ENCODE assay signal across 26 mouse cellular contexts in genomic region chr4:134602610-134603009, GRCm38 (mm10). TPM values are rescaled to one million over a fixed set of nuclear protein-coding genes. Genes with fewer than 3 reads are reported as not detected.
DNase-seq lines count a peak whose midpoint lies in the region; ATAC-seq and TF ChIP-seq lines count a peak whose summit lies in the region.
"Had no signal": no experiment of that assay in that cellular context is flagged by ENCODE, and none has a peak within 500 bp of the region (broad histone marks: within the 10 kb centered on the region; RNA-seq: fewer than 3 reads in every experiment).

No protein-coding gene starts in this region.

- 80% methylated on average over 3 of the region's 3 CpGs for WGBS in forebrain, embryonic 10.5 days
- 70% methylated on average over 3 of the region's 3 CpGs for WGBS in forebrain, embryonic 15.5 days
- WGBS in liver, embryonic 11.5 days: 47% methylated on average over 3 of the region's 3 CpGs
- 17% methylated on average over 3 of the region's 3 CpGs for WGBS in liver, embryonic 14.5 days (ENCODE audit: insufficient replicate concordance)
- 58% methylated on average over 3 of the region's 3 CpGs for WGBS in heart, embryonic 12.5 days

- no peak for TF ChIP-seq EP300 in liver, embryonic 14.5 days (IDR thresholded peaks at IDR 0.05; ENCODE audit: low read depth)

- H3K9me3 ChIP-seq in forebrain, embryonic 10.5 days: no peaks in the 10 kb centered on the region
- H3K9me3 ChIP-seq in forebrain, embryonic 15.5 days: no peaks in the 10 kb centered on the region
- no peaks in the 10 kb centered on the region for H3K9me3 ChIP-seq in liver, embryonic 11.5 days (ENCODE audit: control insufficient read depth, low read length)
- no peaks in the 10 kb centered on the region for H3K9me3 ChIP-seq in G1E (replicated peaks)
- no peaks in the 10 kb centered on the region for H3K9me3 ChIP-seq in liver, embryonic 14.5 days (ENCODE audit: control insufficient read depth, low read length)
- H3K9me3 ChIP-seq in heart, embryonic 12.5 days (replicated peaks): no peaks in the 10 kb centered on the region
- H3K9me3 ChIP-seq: embryonic facial prominence, embryonic 15.5 days; midbrain, embryonic 15.5 days had no signal

- TF ChIP-seq CTCF in G1E (IDR thresholded peaks at IDR 0.05; ENCODE audit: low read depth, low read length): no peak
- no peak for TF ChIP-seq CTCF in liver, embryonic 14.5 days (IDR thresholded peaks at IDR 0.05; ENCODE audit: low read depth)

- no peak for DNase-seq in forebrain, embryonic 10.5 days (ENCODE audit: extremely low spot score, low spot score)
- no peak for DNase-seq in liver, embryonic 11.5 days (ENCODE audit: low spot score)
- DNase-seq in liver (no peak), G1E (ENCODE audit: low spot score) (peak; percentile 46)
- DNase-seq in liver, embryonic 14.5 days (ENCODE audit: low read depth in 3 of 3, low spot score in 3 of 3): no peak
- no peak for DNase-seq in heart, postnatal 36 days
- DNase-seq: adrenal gland, postnatal 25 days; cerebellum, adult 18-20 months; cerebellum, postnatal 14 days; gastrocnemius, postnatal 25 days; kidney, adult 9 months; kidney, postnatal 14 days; layer of hippocampus, postnatal 36 days; left cerebral cortex, postnatal 4 days; lung, embryonic 14.5 days; right cerebral cortex, postnatal 4 days; thymus, adult 18-20 months; thymus, postnatal 36 days had no signal

- no peaks in the 10 kb centered on the region for H3K36me3 ChIP-seq in forebrain, embryonic 10.5 days (replicated peaks)
- H3K36me3 ChIP-seq in forebrain, embryonic 15.5 days: no peaks in the 10 kb centered on the region
- no peaks in the 10 kb centered on the region for H3K36me3 ChIP-seq in liver, embryonic 11.5 days (ENCODE audit: control insufficient read depth, insufficient read depth, low read length)
- H3K36me3 ChIP-seq in G1E (replicated peaks): no peaks in the 10 kb centered on the region
- no peaks in the 10 kb centered on the region for H3K36me3 ChIP-seq in liver, embryonic 14.5 days (replicated peaks; ENCODE audit: control insufficient read depth, insufficient read depth, low read depth)
- no peaks in the 10 kb centered on the region for H3K36me3 ChIP-seq in heart, embryonic 12.5 days
- H3K36me3 ChIP-seq: embryonic facial prominence, embryonic 15.5 days; midbrain, embryonic 15.5 days had no signal

- H3K9ac ChIP-seq in forebrain, embryonic 15.5 days (replicated peaks): no peak overlapping the region
- H3K9ac ChIP-seq in liver, embryonic 11.5 days (ENCODE audit: low read depth, low read length): no peak overlapping the region
- no peak overlapping the region for H3K9ac ChIP-seq in liver, embryonic 14.5 days (replicated peaks)
- no peak overlapping the region for H3K9ac ChIP-seq in heart, embryonic 12.5 days
- H3K9ac ChIP-seq: embryonic facial prominence, embryonic 15.5 days; hindbrain, embryonic 14.5 days; lung, embryonic 14.5 days; midbrain, embryonic 15.5 days had no signal

- no peaks in the 10 kb centered on the region for H3K27me3 ChIP-seq in forebrain, embryonic 10.5 days (ENCODE audit: poor library complexity, severe bottlenecking)
- no peaks in the 10 kb centered on the region for H3K27me3 ChIP-seq in forebrain, embryonic 15.5 days
- no peaks in the 10 kb centered on the region for H3K27me3 ChIP-seq in liver, embryonic 11.5 days (replicated peaks; ENCODE audit: control insufficient read depth, insufficient read depth, low read length)
- H3K27me3 ChIP-seq in G1E (ENCODE audit: insufficient read depth, low read length): peaks cover 50% of the 10 kb centered on the region
- no peaks in the 10 kb centered on the region for H3K27me3 ChIP-seq in liver, embryonic 14.5 days (ENCODE audit: control insufficient read depth, insufficient read depth, low read length)
- H3K27me3 ChIP-seq in heart, embryonic 12.5 days (replicated peaks): no peaks in the 10 kb centered on the region
- H3K27me3 ChIP-seq: embryonic facial prominence, embryonic 15.5 days; midbrain, embryonic 15.5 days had no signal

- intact Hi-C loops in heart, postnatal 36 days (cut with DNase I): no loop called here

- H3K4me1 ChIP-seq in forebrain, embryonic 10.5 days: peaks cover 58% of the 10 kb centered on the region
- H3K4me1 ChIP-seq in forebrain, embryonic 15.5 days: peaks cover 19% of the 10 kb centered on the region
- H3K4me1 ChIP-seq in liver, embryonic 11.5 days (replicated peaks; ENCODE audit: control insufficient read depth, insufficient read depth, low read length): peaks cover 38% of the 10 kb centered on the region
- H3K4me1 ChIP-seq in G1E (ENCODE audit: insufficient read depth, low read depth, low read length): peaks cover 68% of the 10 kb centered on the region
- peaks cover 17 to 34% of the 10 kb centered on the region in 2 experiments for H3K4me1 ChIP-seq in liver, embryonic 14.5 days (replicated peaks; ENCODE audit: control insufficient read depth in 2 of 2, insufficient read depth in 2 of 2, low read length in 1 of 2)
- H3K4me1 ChIP-seq in heart, embryonic 12.5 days (replicated peaks): peaks cover 58% of the 10 kb centered on the region

- no peak for ATAC-seq in forebrain, embryonic 15.5 days (replicated peaks)
- no peak for ATAC-seq in liver, embryonic 11.5 days (replicated peaks; ENCODE audit: low FRiP score)
- peak; percentile 46; the same call in 1 of the 2 replicates for ATAC-seq in G1E (ENCODE audit: extremely low read depth, insufficient number of reproducible peaks, low FRiP score, poor library complexity, severe bottlenecking)
- ATAC-seq in liver, embryonic 14.5 days (ENCODE audit: insufficient read depth): 0 out of 2 replicates have a peak, but pooled peaks have one; percentile 8
- ATAC-seq in heart, embryonic 12.5 days (ENCODE audit: insufficient number of reproducible peaks, low FRiP score): no peak
- ATAC-seq: forebrain, embryonic 14.5 days; intestine, postnatal 0 days; midbrain, embryonic 15.5 days had no signal

- no peak overlapping the region for H3K4me3 ChIP-seq in forebrain, embryonic 10.5 days
- no peak overlapping the region for H3K4me3 ChIP-seq in forebrain, embryonic 15.5 days
- no peak overlapping the region for H3K4me3 ChIP-seq in liver, embryonic 11.5 days (ENCODE audit: low read depth, low read length)
- peak overlapping the region; percentile 39; the same call in 1 of the 2 replicates for H3K4me3 ChIP-seq in G1E (ENCODE audit: low read depth, low read length)
- no peak overlapping the region for H3K4me3 ChIP-seq in liver, embryonic 14.5 days (ENCODE audit: insufficient read depth in 1 of 2, low read depth in 2 of 2, low read length in 2 of 2)
- no peak overlapping the region for H3K4me3 ChIP-seq in heart, embryonic 12.5 days
- H3K4me3 ChIP-seq: embryonic facial prominence, embryonic 15.5 days; midbrain, embryonic 15.5 days had no signal

- no peak overlapping the region for H3K4me2 ChIP-seq in forebrain, embryonic 15.5 days (replicated peaks)
- peak overlapping the region; percentile 26 for H3K4me2 ChIP-seq in liver, embryonic 11.5 days
- no peak overlapping the region for H3K4me2 ChIP-seq in liver, embryonic 14.5 days (ENCODE audit: low read depth)
- H3K4me2 ChIP-seq in heart, embryonic 12.5 days: no peak overlapping the region
- H3K4me2 ChIP-seq: embryonic facial prominence, embryonic 15.5 days; hindbrain, embryonic 14.5 days; lung, embryonic 14.5 days; midbrain, embryonic 15.5 days had no signal

- H3K27ac ChIP-seq in forebrain, embryonic 10.5 days: peak overlapping the region; percentile 44
- no peak overlapping the region for H3K27ac ChIP-seq in forebrain, embryonic 15.5 days (replicated peaks)
- H3K27ac ChIP-seq in liver, embryonic 11.5 days (ENCODE audit: low read depth, low read length): no peak overlapping the region
- no peak overlapping the region for H3K27ac ChIP-seq in liver, embryonic 14.5 days
- H3K27ac ChIP-seq in heart, embryonic 12.5 days (ENCODE audit: poor library complexity, severe bottlenecking): no peak overlapping the region
- H3K27ac ChIP-seq: embryonic facial prominence, embryonic 15.5 days; hindbrain, embryonic 14.5 days; midbrain, embryonic 15.5 days; stomach, postnatal 0 days had no signal

RNA-seq across cellular contexts. Expression of gene Selenon, which starts 50.6 kb away (rescaled TPM):
- polyA plus RNA-seq in forebrain, embryonic 10.5 days (2016; fragmentation: Nextera tagmentation; extraction: Ambion mirVana): 8.3 and 9.3 TPM in 2 replicates
- polyA plus RNA-seq in forebrain, embryonic 15.5 days (2015; fragmentation: Nextera tagmentation; extraction: Ambion mirVana): 11.8 and 27.5 TPM in 2 replicates
- 12.4 and 13.1 TPM in 2 replicates for polyA plus RNA-seq in liver, embryonic 11.5 days (2014; fragmentation: Nextera tagmentation; extraction: Ambion mirVana)
- not detected in 2 replicates for total RNA-seq in G1E (2014; fragmentation: Nextera tagmentation)
- total RNA-seq in G1E (2017): 0.05 and 0.12 TPM in 2 replicates
- 0.04 TPM in 1 of 2 replicates, not detected in the other for polyA plus RNA-seq in G1E (2012)
- polyA plus RNA-seq in liver, embryonic 14.5 days (2012; rRNA removed): 3.6 and 4.6 TPM in 2 replicates
- polyA plus RNA-seq in liver, embryonic 14.5 days (2014; fragmentation: Nextera tagmentation; extraction: Ambion mirVana): 1.9 and 3.4 TPM in 2 replicates
- polyA plus RNA-seq in heart, embryonic 12.5 days (2016; fragmentation: Nextera tagmentation; extraction: Ambion mirVana): 31.7 and 31.9 TPM in 2 replicates
- total RNA-seq in heart, postnatal 36 days (2021): 10 to 100 TPM; 19.8 to 21.1 TPM

Comparison
In these comparisons a context has a peak if more than half of its experiments do, and no peak if none do; other contexts are left out.
1. ATAC-seq: peak in G1E (single experiment) and liver, embryonic 14.5 days (single experiment); none in forebrain, embryonic 15.5 days (single experiment), liver, embryonic 11.5 days (single experiment) and heart, embryonic 12.5 days (single experiment).